Mouse (Mus musculus): ENCODE results near the gene Dynll1.

Gene Dynll1

GRCm38 (mm10) chr5:115268266-115268665, 32.5 kb downstream of the Dynll1 start:
- no peak for DNase-seq (ENCODE audit: low read depth, low spot score)

- no peak for DNase-seq (ENCODE audit: low read depth, low spot score)
These were observed 33.2 kb downstream of the Dynll1 start for GRCm38 (mm10) chr5:115267469-115268045.

GRCm38 (mm10) chr5:115266787-115267468, 33.9 kb downstream of the Dynll1 start:
- DNase-seq (ENCODE audit: low read depth, low spot score) = no peak

- no peak for DNase-seq (ENCODE audit: low read depth, low spot score)
These were observed 34.5 kb downstream of the Dynll1 start for GRCm38 (mm10) chr5:115266340-115266739.

GRCm38 (mm10) chr5:115262502-115263291, 38.1 kb downstream of the Dynll1 start:
- no peak for DNase-seq (ENCODE audit: low read depth, low spot score)

- DNase-seq (ENCODE audit: low read depth, low spot score) = no peak
These were observed 38.9 kb downstream of the Dynll1 start for GRCm38 (mm10) chr5:115261880-115262279.

- no peak for DNase-seq (ENCODE audit: low read depth, low spot score)
These were observed 39.7 kb downstream of the Dynll1 start for GRCm38 (mm10) chr5:115261141-115261540.

- no peak for DNase-seq (ENCODE audit: low read depth, low spot score)
These were observed 40.4 kb downstream of the Dynll1 start for GRCm38 (mm10) chr5:115260356-115260755.

- DNase-seq (ENCODE audit: low read depth, low spot score) = no peak
These were observed 43.8 kb downstream of the Dynll1 start for GRCm38 (mm10) chr5:115256909-115257546.

GRCm38 (mm10) chr5:115255472-115255871, 45.3 kb downstream of the Dynll1 start:
- DNase-seq (ENCODE audit: low read depth, low spot score) = no peak

Measured in CD4-positive helper T cell, adult 2 months (primary cell).